Mouse (Mus musculus) spleen, postnatal 10 days (tissue): ENCODE results near the gene Tex13b.
"Not testable (repeated sequence)": the region's sequence is repeated elsewhere in the genome, so short reads cannot be mapped to it uniquely, and the experiment has no call there.

Experiments used
- DNase-seq, 2 experiments: peaks; one replicate each; pipeline ENCODE4 v3.0.0; 2021 to 2022; ENCODE audit warnings: low spot score in 2 of 2

The Tex13b gene

DNA sequence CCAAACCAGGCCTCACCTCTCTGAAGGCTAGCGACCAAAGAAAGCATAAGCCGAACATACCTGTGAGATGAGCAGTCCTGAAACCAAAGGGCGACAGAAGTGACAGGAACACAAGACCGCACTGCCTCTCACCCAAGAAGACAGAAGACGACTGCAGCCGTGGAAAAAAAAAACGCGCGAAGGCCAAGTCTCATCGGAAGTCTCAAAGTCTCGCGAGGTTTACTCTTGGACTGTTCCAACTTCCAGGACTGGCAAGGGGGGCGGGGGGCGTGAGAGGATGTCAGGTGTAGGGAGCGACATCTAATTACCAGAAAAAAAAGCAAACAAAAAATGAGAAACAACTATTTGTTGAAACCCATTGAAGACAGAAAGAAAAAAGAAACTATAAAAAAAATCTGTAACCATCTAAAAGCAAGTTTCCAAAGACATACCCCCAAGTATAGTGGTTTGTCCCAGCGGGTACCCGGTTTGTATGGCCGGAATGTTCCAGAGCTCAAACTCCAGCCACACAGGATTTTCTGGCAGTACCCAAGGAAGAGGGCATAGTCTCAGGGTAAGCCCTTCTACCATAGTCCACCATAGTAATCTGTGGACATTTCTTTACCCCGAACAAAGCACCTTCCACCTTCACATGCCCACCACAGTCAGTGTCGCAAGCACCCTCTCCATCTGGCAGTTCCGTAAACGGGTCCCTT lies at the start of gene Tex13b:
TSS of gene Tex13b (minus strand) at position 122 of the 695 bp plus-strand sequence.
- DNase-seq: no peak

GRCm38 (mm10) chrX:140862760-140863159 lies 49.5 kb upstream of the Tex13b start:
- no peak for DNase-seq

DNA sequence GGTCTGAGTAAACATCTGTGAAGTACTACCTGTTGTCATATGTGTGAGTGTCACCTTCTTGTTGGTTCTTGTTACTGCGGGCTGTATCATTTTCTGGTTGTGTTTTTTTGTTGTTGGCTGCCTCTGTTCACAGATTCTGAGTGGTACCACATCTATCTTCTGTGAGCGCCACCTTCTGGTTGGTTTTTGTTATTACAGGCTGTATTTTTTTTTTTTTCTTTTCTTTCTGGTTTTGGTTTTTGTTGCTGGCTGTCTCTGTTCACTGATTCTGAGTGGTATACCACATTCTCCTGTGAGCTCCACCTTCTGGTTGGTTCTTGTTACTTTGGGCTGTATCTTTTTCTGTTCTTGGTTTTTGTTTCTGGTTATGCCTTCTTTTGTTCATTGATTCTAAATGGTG lies 44.2 kb upstream of the Tex13b start:
- no peak for DNase-seq

DNA sequence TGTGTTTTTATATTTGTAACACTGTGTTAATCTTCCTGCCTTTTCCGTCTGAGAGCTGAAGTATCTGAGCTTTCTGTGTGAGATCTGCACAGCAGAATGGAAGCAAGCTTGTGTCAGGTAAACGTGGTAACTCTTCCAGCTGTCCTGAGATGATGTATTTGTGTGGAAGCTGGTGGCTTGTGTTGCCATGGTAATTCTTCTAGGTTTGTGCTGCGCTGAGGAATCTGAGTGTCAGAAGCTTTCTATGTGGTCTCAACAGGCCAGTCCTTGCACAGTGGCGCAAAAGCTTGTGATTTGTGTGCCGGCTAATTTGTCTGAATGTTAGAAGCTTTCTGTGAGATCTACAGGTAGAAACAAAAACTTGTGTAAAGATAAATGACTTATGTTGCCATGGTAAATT lies 43.8 kb upstream of the Tex13b start:
- DNase-seq: not testable (repeated sequence)

DNA sequence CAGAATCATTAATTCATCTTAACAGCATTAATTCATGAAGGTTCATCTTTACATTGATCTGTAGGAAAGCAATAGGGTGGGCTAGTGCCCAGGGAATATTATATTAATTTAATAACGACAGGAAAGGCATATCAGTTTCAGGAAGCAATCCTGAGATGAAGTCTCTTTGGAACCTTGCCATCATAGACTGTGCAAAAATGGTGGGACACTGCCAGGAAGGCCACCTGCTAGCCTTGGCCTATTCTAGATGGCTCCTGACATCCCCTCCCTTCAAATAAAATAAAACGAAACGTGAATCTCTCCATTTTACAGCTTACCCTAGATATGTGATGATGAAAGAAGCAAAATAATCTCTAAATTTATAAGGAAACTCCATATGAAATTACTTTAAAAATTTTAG lies 41.3 kb upstream of the Tex13b start:
- DNase-seq: no peak

GRCm38 (mm10) chrX:140845401-140845800 lies 32.2 kb upstream of the Tex13b start:
- peak in 1 of 2 experiments; percentile 19 for DNase-seq

- DNase-seq: no peak
These were observed 26.7 kb upstream of the Tex13b start for GRCm38 (mm10) chrX:140839887-140840286.

GRCm38 (mm10) chrX:140838077-140838476 lies 24.8 kb upstream of the Tex13b start:
- no peak for DNase-seq

DNA sequence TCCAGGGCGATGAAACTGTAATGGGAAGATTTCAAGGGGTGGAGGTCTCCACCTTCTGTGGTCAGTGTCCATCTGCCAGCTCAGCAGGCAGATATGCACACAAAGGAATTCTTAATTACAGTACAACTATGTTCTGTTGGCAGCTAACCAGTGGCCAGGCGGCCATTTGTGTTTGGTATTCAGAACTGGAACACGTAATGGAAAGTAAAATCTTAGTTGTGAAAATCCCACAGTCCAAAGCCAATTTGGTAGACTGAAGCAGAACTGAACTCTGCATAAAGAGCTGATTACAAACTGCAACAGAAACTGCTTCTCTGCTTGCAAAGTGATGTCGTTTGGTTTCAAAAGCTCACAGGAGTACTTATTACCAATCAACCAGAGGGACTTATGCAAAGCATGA lies 18.5 kb upstream of the Tex13b start:
- no peak for DNase-seq

DNA sequence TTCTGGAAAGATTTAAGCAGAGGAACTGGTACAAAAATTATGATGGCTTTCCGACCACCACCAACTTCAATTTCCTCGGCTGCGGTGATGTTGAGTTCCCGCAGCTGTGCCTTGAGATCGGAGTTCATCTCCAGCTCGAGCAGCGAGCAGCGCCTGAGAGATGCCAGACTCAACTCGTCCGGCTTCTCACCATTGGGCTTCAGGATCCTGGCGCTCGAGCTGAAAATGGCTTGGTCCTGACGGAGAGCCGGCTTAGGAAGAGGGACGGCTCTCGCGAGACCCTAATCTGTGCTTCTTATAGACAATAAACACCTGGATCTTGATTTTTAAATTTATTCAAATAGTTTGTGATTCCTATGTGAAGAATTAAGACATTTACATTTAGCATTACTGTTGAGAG lies 9.1 kb upstream of the Tex13b start:
- DNase-seq: no peak

DNA sequence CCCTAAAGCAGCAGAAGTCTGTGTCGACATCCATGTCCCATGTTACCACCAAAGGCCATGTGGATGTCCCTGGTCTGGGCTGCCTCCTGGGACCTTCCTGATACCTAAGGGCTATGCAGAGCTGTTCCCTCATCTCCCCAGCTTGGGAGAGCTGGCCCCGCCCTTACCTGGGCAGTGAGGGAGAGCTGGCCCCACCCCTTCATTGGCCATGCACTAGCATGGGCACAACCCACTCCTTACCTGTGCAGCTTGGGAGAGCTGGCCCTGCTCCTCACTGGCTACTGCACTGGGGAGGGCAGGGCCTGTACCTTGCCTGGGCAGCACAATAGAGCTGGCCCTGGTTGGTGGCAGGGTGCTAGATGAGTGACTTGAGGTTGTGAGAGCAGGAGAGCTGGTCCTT lies 7.9 kb downstream of the Tex13b start:
- no peak for DNase-seq

DNA sequence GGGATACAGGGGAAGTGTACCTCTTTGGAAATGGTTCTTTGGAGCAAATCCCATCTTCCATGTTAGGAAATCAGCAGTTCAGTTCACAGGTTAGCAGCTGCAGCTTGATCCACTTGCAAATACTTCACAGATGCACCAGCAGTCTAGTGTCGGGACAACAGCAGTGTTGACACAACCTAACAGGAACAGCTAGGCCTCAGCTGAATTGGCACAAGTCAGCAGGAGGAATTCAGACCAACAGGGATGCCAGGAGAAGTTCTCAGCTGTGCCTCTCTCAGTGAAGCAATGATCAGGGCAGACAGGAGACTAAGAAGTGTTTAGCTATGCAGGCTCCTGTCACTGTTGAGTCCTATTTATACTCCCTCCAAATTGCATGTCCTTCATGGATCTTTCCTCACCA lies 43.4 kb downstream of the Tex13b start:
- DNase-seq: no peak
